Mouse (Mus musculus) spleen, adult 2 months (tissue): Measurements from ENCODE around the gene Pde9a.

Experiments used
- CTCF ChIP-seq: fragments of 200-500 bp; IDR thresholded peaks from 2 replicates; pipeline ENCODE4 v1.5.1; 2011; ENCODE audit warnings: mild to moderate bottlenecking, inconsistent platforms; ENCODE audit not compliant: insufficient read depth, insufficient read length, insufficient replicate concordance; ENCODE audit errors: extremely low read depth
- POLR2A ChIP-seq: fragments of 200-500 bp; IDR thresholded peaks from 2 replicates; pipeline ENCODE4 v1.6.1; 2011; ENCODE audit warnings: low read depth, low read length, inconsistent platforms

GRCm38 (mm10) chr17:31474388-31474787, 88.4 kb downstream of the Pde9a start:
- TF ChIP-seq POLR2A (no peak), CTCF (no peak)
